Mouse (Mus musculus) testis, adult 2 months (tissue): ENCODE data around the gene Brk1. TPM values are rescaled to one million over a fixed set of nuclear protein-coding genes. Genes with fewer than 3 reads are reported as not detected.
A peak's percentile ranks its signal among the peaks of the same experiment; 100 is the strongest.

Source experiments
- H3K27ac ChIP-seq: fragments of 200-500 bp; 2 replicates; pipeline ENCODE4 v1.5.1; 2012; ENCODE audit warnings: low read depth, low read length; ENCODE audit not compliant: control insufficient read depth, insufficient read depth
- H3K27me3 ChIP-seq: fragments of 200-500 bp; 2 replicates; pipeline ENCODE4 v1.6.1; 2012; ENCODE audit warnings: mild to moderate bottlenecking, low read length, moderate library complexity; ENCODE audit not compliant: control insufficient read depth, insufficient read depth
- H3K36me3 ChIP-seq: fragments of 200-500 bp; 2 replicates; pipeline ENCODE4 v1.6.1; 2012; ENCODE audit warnings: mild to moderate bottlenecking, low read length; ENCODE audit not compliant: control insufficient read depth, insufficient read depth
- H3K4me1 ChIP-seq: fragments of 200-500 bp; 2 replicates; pipeline ENCODE4 v1.6.1; 2012; ENCODE audit warnings: low read length; ENCODE audit not compliant: control insufficient read depth, insufficient read depth
- H3K4me3 ChIP-seq: fragments of 200-500 bp; 2 replicates; pipeline ENCODE4 v1.5.1; 2012; ENCODE audit warnings: low read depth, mild to moderate bottlenecking, low read length, moderate library complexity, mixed read lengths; ENCODE audit not compliant: control insufficient read depth
- CTCF ChIP-seq: fragments of 200-500 bp; IDR thresholded peaks from 2 replicates; pipeline ENCODE4 v1.5.1; 2012; ENCODE audit warnings: low read depth, mild to moderate bottlenecking, inconsistent platforms, low read length, moderate library complexity; ENCODE audit not compliant: control insufficient read depth, insufficient read depth, insufficient replicate concordance
- POLR2A ChIP-seq: fragments of 200-500 bp; IDR thresholded peaks from 2 replicates; pipeline ENCODE4 v1.6.1; 2012; ENCODE audit warnings: low read depth, mild to moderate bottlenecking, inconsistent platforms, low read length, moderate library complexity; ENCODE audit not compliant: control insufficient read depth
- polyA plus RNA-seq: library from polyadenylated mRNA; depleted of rRNA; stranded (reverse); fragments of >200 nt; gene quantifications from 2 replicates; pipeline ENCODE4 v1.2.3, GENCODE M21; 2012; rRNA removed

Gene Brk1
- polyA plus RNA-seq, 1 experiment, result 70.2 TPM

DNA sequence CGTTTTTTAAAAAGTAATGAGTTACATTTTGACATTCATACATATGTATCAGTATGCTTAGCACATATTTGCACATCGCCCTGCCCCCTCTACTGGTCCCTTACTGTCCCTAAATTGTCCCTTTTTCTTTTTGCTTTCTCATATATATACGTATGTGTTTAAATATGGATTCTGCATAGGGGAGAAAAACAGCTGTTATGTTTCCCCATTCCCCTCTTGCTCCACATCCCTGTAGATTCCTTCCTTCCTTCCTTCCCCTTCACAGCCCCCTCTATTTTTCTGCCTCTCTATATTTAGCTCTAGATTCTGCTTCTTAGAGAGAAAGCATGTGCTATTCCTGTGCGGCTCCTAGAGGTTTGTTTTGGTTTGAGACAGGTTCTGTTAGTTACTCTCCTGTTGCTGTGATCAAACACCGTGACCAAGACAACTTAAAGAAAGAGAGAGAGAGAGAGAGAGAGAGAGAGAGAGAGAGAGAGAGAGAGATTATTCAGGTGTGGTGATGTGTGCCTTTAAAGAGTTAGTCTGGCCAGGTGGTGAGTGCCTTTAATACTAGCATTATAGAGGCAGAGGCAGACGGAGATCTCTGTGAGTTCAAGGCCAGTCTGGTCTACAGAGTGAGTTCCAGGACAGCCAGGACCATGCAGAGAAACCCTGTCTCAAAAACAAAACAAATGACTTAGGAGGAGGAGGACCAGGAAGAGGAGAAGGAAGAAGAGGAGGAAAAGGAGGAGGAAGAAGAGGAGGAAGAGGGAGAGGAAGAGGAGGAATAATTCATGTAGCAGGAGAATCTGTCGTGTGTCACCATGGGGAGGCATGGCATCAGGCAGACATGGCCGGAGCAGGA lies 55.3 kb downstream of the Brk1 start:
- peak overlapping the region; percentile 65 for H3K27ac ChIP-seq
- H3K4me3 ChIP-seq, result no peak overlapping the region
- TF ChIP-seq POLR2A, result no peak
- TF ChIP-seq CTCF, result no peak
- peaks cover 6% of the 10 kb centered on the region; the same call in 1 of the 2 replicates for H3K4me1 ChIP-seq
- H3K27me3 ChIP-seq, result no peaks in the 10 kb centered on the region
- H3K36me3 ChIP-seq, result no peaks in the 10 kb centered on the region

- Histone ChIP-seq H3K27me3 (no peaks in the 10 kb centered on the region), H3K27ac (peak overlapping the region; percentile 60), H3K36me3 (no peaks in the 10 kb centered on the region), H3K4me1 (peaks cover 5% of the 10 kb centered on the region; the same call in 1 of the 2 replicates), H3K4me3 (no peak overlapping the region)
- TF ChIP-seq CTCF (no peak), POLR2A (no peak)
Measured at GRCm38 (mm10) chr6:113660492-113661352, 56.1 kb downstream of the Brk1 start.

- TF ChIP-seq CTCF (no peak), POLR2A (no peak)
- Histone ChIP-seq H3K27ac (no peak overlapping the region), H3K27me3 (no peaks in the 10 kb centered on the region), H3K4me1 (peaks cover 4% of the 10 kb centered on the region; the same call in 1 of the 2 replicates), H3K4me3 (no peak overlapping the region), H3K36me3 (no peaks in the 10 kb centered on the region)
Measured at GRCm38 (mm10) chr6:113661353-113662241, 57.0 kb downstream of the Brk1 start.

DNA sequence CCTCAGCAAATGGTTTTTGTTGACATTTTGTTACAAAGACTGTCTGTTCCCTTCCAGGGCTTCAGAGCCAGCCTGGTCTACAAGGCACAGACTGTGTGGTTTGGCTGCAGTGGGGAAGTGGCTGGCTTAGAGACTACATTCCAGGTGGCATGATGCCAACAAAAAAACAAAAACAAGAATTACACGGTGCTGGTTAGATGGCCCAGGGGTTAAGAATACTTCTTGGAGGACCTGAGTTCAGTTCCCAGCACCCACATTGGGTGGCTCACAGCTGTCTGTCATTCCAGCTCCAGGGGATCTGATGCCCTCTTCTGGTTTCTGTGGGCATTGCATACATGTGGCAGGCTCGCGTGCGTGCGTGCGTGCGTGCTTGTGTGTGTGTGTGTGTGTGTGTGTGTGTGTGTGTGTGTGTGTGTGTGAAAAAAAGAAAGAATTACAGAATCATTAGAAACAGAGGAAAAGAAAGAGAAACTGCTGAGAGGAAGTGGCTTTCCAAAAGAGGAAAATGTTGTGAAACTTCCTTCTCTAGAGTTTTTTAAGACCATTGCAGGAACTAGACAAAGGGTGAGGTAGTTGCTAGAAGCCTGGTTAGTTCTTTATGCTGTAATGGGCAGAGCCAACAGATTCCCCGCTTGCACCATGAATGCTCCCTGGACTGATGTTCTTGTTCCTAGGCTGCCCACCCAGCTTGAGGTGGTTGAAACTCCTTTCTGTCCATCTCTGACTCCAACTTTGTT lies 58.6 kb downstream of the Brk1 start:
- no peaks in the 10 kb centered on the region for H3K27me3 ChIP-seq
- H3K27ac ChIP-seq, result no peak overlapping the region
- no peak overlapping the region for H3K4me3 ChIP-seq
- peaks cover 8% of the 10 kb centered on the region for H3K4me1 ChIP-seq
- H3K36me3 ChIP-seq, result no peaks in the 10 kb centered on the region
- TF ChIP-seq CTCF, result no peak; the same call in 1 of the 2 replicates
- TF ChIP-seq POLR2A, result no peak

- Histone ChIP-seq H3K27me3 (no peaks in the 10 kb centered on the region), H3K4me3 (no peak overlapping the region), H3K4me1 (peaks cover 8% of the 10 kb centered on the region), H3K27ac (no peak overlapping the region), H3K36me3 (no peaks in the 10 kb centered on the region)
- TF ChIP-seq POLR2A (no peak), CTCF (no peak)
Measured at GRCm38 (mm10) chr6:113664305-113664704, 59.7 kb downstream of the Brk1 start.

Other genes with a start within 250 kb of the Brk1 start
- gene Tada3, start 226.9 kb upstream of the Brk1 start, polyA plus RNA-seq, result 42.3 and 50.3 TPM in 2 replicates
- gene Arpc4, start 226.7 kb upstream of the Brk1 start, polyA plus RNA-seq, result 14.4 and 15.3 TPM in 2 replicates
- gene Ttll3, start 215.5 kb upstream of the Brk1 start, polyA plus RNA-seq, result 133 and 137 TPM in 2 replicates
- gene Rpusd3, start 185.4 kb upstream of the Brk1 start, polyA plus RNA-seq, result 28.3 and 32.4 TPM in 2 replicates
- 1.7 and 5.7 TPM in 2 replicates for gene Cidec, start 169.0 kb upstream of the Brk1 start, polyA plus RNA-seq
- gene Jagn1, start 162.2 kb upstream of the Brk1 start, polyA plus RNA-seq, result 51.8 and 62.2 TPM in 2 replicates
- 6.1 and 7.8 TPM in 2 replicates for gene Il17re, start 146.3 kb upstream of the Brk1 start, polyA plus RNA-seq
- 3.7 and 4.9 TPM in 2 replicates for gene Il17rc, start 133.3 kb upstream of the Brk1 start, polyA plus RNA-seq
- gene Creld1, start 121.5 kb upstream of the Brk1 start, polyA plus RNA-seq, result 4.6 and 5.0 TPM in 2 replicates
- 0.05 and 0.19 TPM in 2 replicates for gene Prrt3, start 102.8 kb upstream of the Brk1 start, polyA plus RNA-seq
- gene Emc3, start 73.1 kb upstream of the Brk1 start, polyA plus RNA-seq, result 30.9 and 32.9 TPM in 2 replicates
- gene Fancd2, start 73.1 kb upstream of the Brk1 start, polyA plus RNA-seq, result 17.7 and 19.5 TPM in 2 replicates
- gene Fancd2os, start 4.1 kb upstream of the Brk1 start, polyA plus RNA-seq, result 23.8 and 29.9 TPM in 2 replicates
- 222 and 254 TPM in 2 replicates for gene Vhl, start 19.2 kb downstream of the Brk1 start, polyA plus RNA-seq
- gene Irak2, start 33.7 kb downstream of the Brk1 start, polyA plus RNA-seq, result 2.4 and 3.3 TPM in 2 replicates
- 14.2 and 15.9 TPM in 2 replicates for gene Tatdn2, start 92.3 kb downstream of the Brk1 start, polyA plus RNA-seq
- gene Ghrl, start 115.1 kb downstream of the Brk1 start, polyA plus RNA-seq, result 108 and 119 TPM in 2 replicates
- gene Sec13, start 136.0 kb downstream of the Brk1 start, polyA plus RNA-seq, result 113 and 114 TPM in 2 replicates